9 mouse cellular contexts compared by ENCODE assay signal in the genomic region with DNA sequence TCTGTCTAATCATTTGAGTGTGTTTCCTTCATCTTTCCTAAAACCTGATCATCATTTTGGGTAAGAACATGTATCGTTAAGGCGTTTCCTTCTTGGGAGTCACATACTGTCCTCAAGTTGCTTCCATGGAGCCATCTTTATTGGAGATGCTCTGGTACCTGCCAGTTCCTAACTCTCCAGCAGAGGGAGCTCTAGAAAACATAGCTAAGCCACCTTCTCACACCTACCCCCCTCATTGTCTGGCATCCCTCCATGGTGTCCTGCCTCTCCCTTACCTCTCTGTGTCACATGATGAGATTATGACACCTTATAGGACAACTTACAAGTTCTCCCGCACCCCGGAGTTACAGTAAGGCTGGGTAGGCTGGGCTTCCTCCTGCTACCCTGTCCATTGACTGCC. TPM values are rescaled to one million over a fixed set of nuclear protein-coding genes. Genes with fewer than 3 reads are reported as not detected.
DNase-seq lines count a peak whose midpoint lies in the region; ATAC-seq and TF ChIP-seq lines count a peak whose summit lies in the region.
"Had no signal": no experiment of that assay in that cellular context is flagged by ENCODE, and none has a peak within 500 bp of the region (broad histone marks: within the 10 kb centered on the region; RNA-seq: fewer than 3 reads in every experiment).

No protein-coding gene starts in this region.

- no peaks in the 10 kb centered on the region for H3K4me1 ChIP-seq in intestine, postnatal 0 days (replicated peaks; ENCODE audit: control insufficient read depth, insufficient read depth, low read length)
- H3K4me1 ChIP-seq in intestine, embryonic 15.5 days (replicated peaks): no peaks in the 10 kb centered on the region
- H3K4me1 ChIP-seq in lung, postnatal 0 days (ENCODE audit: insufficient read depth, low read depth, low read length): no peaks in the 10 kb centered on the region
- H3K4me1 ChIP-seq: embryonic facial prominence, embryonic 12.5 days had no signal

- no peak for TF ChIP-seq EP300 in lung, postnatal 0 days (IDR thresholded peaks at IDR 0.05)

- H3K27me3 ChIP-seq in intestine, postnatal 0 days (replicated peaks; ENCODE audit: control insufficient read depth, insufficient read depth, low read length): no peaks in the 10 kb centered on the region
- no peaks in the 10 kb centered on the region for H3K27me3 ChIP-seq in intestine, embryonic 15.5 days (replicated peaks)
- no peaks in the 10 kb centered on the region for H3K27me3 ChIP-seq in lung, postnatal 0 days (replicated peaks; ENCODE audit: insufficient read depth, low read length)
- H3K27me3 ChIP-seq: embryonic facial prominence, embryonic 12.5 days had no signal

- no peak overlapping the region for H3K4me3 ChIP-seq in intestine, postnatal 0 days (ENCODE audit: low read depth, low read length)
- H3K4me3 ChIP-seq in intestine, embryonic 15.5 days (replicated peaks): no peak overlapping the region
- no peak overlapping the region for H3K4me3 ChIP-seq in lung, postnatal 0 days (ENCODE audit: low read depth, low read length)
- H3K4me3 ChIP-seq: embryonic facial prominence, embryonic 12.5 days had no signal

- WGBS in intestine, postnatal 0 days: 77% methylated on average over 4 of the region's 4 CpGs
- 85% methylated on average over 4 of the region's 4 CpGs for WGBS in intestine, embryonic 15.5 days
- WGBS in lung, postnatal 0 days: 77% methylated on average over 4 of the region's 4 CpGs

- no peaks in the 10 kb centered on the region for H3K9me3 ChIP-seq in intestine, postnatal 0 days (ENCODE audit: control insufficient read depth)
- H3K9me3 ChIP-seq in intestine, embryonic 15.5 days: no peaks in the 10 kb centered on the region
- no peaks in the 10 kb centered on the region for H3K9me3 ChIP-seq in lung, postnatal 0 days (ENCODE audit: low read length)
- H3K9me3 ChIP-seq: embryonic facial prominence, embryonic 12.5 days had no signal

- no peak overlapping the region for H3K27ac ChIP-seq in intestine, postnatal 0 days (ENCODE audit: low read depth, low read length)
- H3K27ac ChIP-seq in intestine, embryonic 15.5 days: no peak overlapping the region
- H3K27ac ChIP-seq in lung, postnatal 0 days (ENCODE audit: low read length): no peak overlapping the region
- H3K27ac ChIP-seq: embryonic facial prominence, embryonic 12.5 days had no signal

- peaks cover 8% of the 10 kb centered on the region; the same call in 1 of the 2 replicates for H3K36me3 ChIP-seq in intestine, postnatal 0 days (ENCODE audit: control insufficient read depth, insufficient read depth)
- no peaks in the 10 kb centered on the region for H3K36me3 ChIP-seq in intestine, embryonic 15.5 days
- 0 out of 2 replicates have a peak, but pooled peaks cover 4% of the 10 kb centered on the region for H3K36me3 ChIP-seq in lung, postnatal 0 days (ENCODE audit: insufficient read depth, low read length)

- ATAC-seq in intestine, postnatal 0 days: peak; percentile 25; the same call in 1 of the 2 replicates
- ATAC-seq in intestine, embryonic 15.5 days: no peak
- no peak for ATAC-seq in lung, postnatal 0 days

- H3K4me2 ChIP-seq in intestine, postnatal 0 days (replicated peaks; ENCODE audit: low read depth): no peak overlapping the region
- no peak overlapping the region for H3K4me2 ChIP-seq in intestine, embryonic 15.5 days (replicated peaks)
- H3K4me2 ChIP-seq in lung, postnatal 0 days (replicated peaks; ENCODE audit: low read depth, low read length): no peak overlapping the region
- H3K4me2 ChIP-seq: embryonic facial prominence, embryonic 12.5 days had no signal

- H3K9ac ChIP-seq in intestine, postnatal 0 days (ENCODE audit: low read depth, low read length): no peak overlapping the region
- H3K9ac ChIP-seq in intestine, embryonic 15.5 days: no peak overlapping the region
- no peak overlapping the region for H3K9ac ChIP-seq in lung, postnatal 0 days (replicated peaks; ENCODE audit: low read depth)
- H3K9ac ChIP-seq: embryonic facial prominence, embryonic 12.5 days had no signal

- TF ChIP-seq CTCF in intestine, postnatal 0 days (IDR thresholded peaks at IDR 0.05; ENCODE audit: low read depth): peak; percentile 67
- peak; percentile 59 for TF ChIP-seq CTCF in lung, postnatal 0 days (IDR thresholded peaks at IDR 0.05)

- DNase-seq in ES-CJ7 (ENCODE audit: low read depth, low spot score) (peak; percentile 44), R1 (ENCODE audit: low read depth, low spot score) (peak; percentile 65)
- no peak for DNase-seq in lung, postnatal 0 days (ENCODE audit: low spot score)
- DNase-seq in B cell, adult 2 months: no peak
- DNase-seq in left cerebral cortex, adult 8-10 months (ENCODE audit: low spot score in 2 of 2): no peak

RNA-seq across cellular contexts. Expression of a gene that starts 45.3 kb away (rescaled TPM):
- polyA plus RNA-seq in intestine, postnatal 0 days (2015; fragmentation: Nextera tagmentation; extraction: Ambion mirVana): 0.55 and 0.80 TPM in 2 replicates
- 1.5 and 1.7 TPM in 2 replicates for polyA plus RNA-seq in intestine, embryonic 15.5 days (2015; fragmentation: Nextera tagmentation; extraction: Ambion mirVana)
- polyA plus RNA-seq in lung, postnatal 0 days (2015; fragmentation: Nextera tagmentation; extraction: Ambion mirVana): 1.3 and 1.7 TPM in 2 replicates
- 10 to 100 TPM; 13.3 to 16.9 (median 14.6) TPM for total RNA-seq in left cerebral cortex, adult 8-10 months (2022)
- total RNA-seq: hematopoietic stem cell, adult 5-6 weeks had no signal

Comparison
In these comparisons a context has a peak if more than half of its experiments do, and no peak if none do; other contexts are left out.
1. DNase-seq: peak in ES-CJ7 (single experiment) and R1 (single experiment); none in lung, postnatal 0 days (single experiment), B cell, adult 2 months (0 of 2) and left cerebral cortex, adult 8-10 months (0 of 2).